Mouse (Mus musculus) megakaryocyte, embryonic 14.5 days (primary cell): ENCODE results near the gene Cabp1.

Experiments used
- FLI1 ChIP-seq: IDR thresholded peaks from 2 replicates; pipeline ENCODE4 v1.6.1; 2012; ENCODE audit warnings: low read length, inconsistent platforms, mixed read lengths
- GATA1 ChIP-seq: IDR thresholded peaks from 3 replicates; pipeline ENCODE4 v1.6.1; 2012; ENCODE audit warnings: mixed read lengths, low read length, inconsistent platforms, borderline replicate concordance

DNA sequence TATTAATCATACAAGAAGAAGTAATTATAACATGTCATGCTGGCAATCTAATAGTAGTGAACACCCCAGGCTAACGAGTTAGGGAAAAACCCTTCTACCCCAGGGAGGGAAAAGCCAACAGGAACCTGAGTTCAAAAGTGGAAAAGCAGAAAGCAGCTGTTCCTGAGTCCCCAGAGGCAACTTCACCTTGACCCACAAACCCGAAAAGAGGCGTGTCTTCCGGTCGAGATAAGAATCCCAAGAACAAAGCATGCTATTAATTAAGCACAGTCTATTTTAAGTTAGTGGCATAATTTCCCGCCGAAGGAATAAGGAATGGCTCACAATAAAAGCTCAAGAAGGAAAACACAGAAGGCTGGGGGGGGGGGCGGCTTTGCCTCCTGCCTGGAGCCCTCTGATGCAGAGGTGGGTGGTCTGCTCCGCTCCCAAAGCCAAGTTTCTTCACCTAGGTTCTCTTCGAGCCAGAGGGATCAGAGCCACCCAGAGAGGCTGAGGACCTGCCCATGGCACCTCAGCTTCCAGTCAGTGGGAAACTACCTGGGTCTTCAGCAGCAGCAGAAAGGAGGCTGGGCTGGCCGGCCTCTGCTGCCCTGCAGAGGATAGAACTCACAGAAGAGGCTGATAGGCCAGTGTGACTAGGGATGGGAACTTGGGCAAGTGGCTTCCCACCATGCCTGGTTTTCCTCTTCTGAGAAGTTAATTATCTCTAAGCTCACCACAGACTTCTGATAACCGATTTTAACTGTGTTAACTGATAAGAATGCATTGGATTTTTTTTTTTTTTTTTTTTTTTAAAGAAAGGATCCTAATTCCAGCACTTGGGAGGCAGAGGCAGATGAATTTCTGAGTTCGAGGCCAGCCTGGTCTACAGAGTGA lies 32.9 kb downstream of the Cabp1 start:
- TF ChIP-seq GATA1, result no peak
- TF ChIP-seq FLI1, result no peak
